Mouse (Mus musculus) stomach, postnatal 0 days (tissue): Measurements from ENCODE around the gene Krt28.

Experiments
- CTCF ChIP-seq: IDR thresholded peaks from 2 replicates; pipeline ENCODE4 v1.5.1; 2016; ENCODE audit warnings: antibody characterized with exemption, low read depth, mild to moderate bottlenecking, moderate library complexity
- EP300 ChIP-seq: optimal IDR thresholded peaks from 2 replicates; pipeline ENCODE3; 2016; ENCODE audit warnings: antibody characterized with exemption

DNA sequence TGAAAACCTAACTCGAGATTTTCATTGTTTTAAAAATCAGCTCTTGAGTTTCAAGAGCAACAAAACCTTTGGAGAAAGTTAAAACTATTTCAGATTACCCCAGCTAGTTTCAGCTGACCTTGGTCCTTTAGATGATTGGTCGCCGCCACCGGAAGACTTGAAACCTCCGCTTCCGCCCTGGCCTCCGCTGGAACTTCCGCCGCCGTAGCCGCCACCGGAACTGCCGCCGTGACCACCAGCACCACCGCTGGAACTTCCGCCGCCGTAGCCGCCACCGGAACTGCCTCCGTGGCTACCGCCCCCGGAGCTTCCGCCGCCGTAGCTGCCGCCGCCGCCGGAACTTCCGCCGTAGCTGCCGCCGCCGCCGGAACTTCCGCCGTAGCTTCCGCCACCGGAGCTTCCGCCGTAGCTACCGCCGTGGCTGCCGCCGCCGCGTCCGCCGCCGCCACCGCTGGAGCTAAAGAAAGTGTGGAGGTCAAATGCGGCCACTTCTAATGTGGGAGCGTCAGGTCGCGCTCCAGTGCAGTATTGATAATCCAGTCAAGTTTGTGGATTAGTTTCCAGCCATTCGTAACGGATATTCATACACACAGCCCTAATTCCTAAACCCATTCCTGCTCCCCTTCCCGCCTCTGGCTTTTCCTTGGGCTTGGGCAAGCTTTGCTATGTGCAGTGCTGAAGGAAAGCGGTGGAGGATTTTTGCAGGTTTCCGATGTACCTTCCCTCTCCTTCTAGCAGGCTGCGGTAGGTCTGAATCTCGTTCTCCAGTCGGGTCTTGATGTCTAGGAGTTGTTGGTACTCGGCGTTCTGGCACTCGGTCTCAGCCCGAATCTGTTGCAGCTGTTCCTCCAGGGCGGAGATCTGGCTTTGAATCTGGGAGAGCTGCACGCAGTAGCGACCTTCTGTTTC is 11.4 kb upstream of the Krt28 start:
- peak; percentile 28 for TF ChIP-seq EP300
- no peak for TF ChIP-seq CTCF
